Mouse (Mus musculus) urinary bladder, postnatal 4 days (tissue): ENCODE data around the gene Snai3.
A peak's percentile ranks its signal among the peaks of the same experiment; 100 is the strongest.

ENCODE experiments used
- DNase-seq, 2 experiments: peaks; one replicate each; pipeline ENCODE4 v3.0.0; 2021 to 2022; ENCODE audit warnings: low spot score in 2 of 2

Gene Snai3

DNA sequence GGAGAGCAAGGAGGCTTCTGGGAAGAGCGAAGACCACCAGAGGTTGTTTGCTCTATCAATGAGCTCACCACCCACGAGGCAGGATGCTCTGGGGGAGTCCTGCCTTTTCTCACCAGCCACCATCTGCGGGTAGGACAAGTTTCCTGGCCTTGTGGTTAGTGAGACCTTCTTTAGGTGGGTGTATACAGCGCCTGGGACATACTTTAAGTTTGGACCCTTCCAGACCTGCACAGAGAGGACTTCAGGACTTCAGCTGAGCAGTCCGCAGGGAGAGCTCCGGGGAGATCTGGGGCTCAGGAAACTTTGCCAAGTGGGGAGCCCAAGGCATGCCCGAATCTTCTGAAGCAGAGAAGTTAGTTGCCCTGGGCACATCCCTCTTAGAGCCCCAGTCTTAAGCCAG lies 543 bp downstream of the Snai3 start:
- no peak for DNase-seq

GRCm38 (mm10) chr8:122459218-122459900 lies 1.2 kb downstream of the Snai3 start:
- no peak for DNase-seq

DNA sequence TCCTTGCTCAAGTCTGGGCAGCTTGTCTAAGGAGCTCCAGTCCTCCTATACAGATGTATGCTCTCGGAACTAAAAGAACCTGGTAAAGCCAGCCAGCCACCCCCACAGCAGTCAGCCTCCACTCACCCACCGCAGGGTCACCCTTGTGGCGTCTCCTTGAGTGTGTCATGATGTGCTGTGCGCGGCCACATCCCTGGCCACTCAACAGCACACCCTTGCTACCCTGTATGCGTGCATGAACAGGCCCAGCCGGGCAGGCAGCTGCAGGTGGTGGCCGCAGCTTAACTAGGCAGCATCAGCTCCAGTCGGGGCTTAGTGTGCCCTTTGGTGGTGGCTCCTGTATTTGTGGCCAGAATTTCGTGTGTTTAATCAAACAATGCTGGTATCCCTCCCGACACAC lies 3.4 kb downstream of the Snai3 start:
- DNase-seq = no peak

DNA sequence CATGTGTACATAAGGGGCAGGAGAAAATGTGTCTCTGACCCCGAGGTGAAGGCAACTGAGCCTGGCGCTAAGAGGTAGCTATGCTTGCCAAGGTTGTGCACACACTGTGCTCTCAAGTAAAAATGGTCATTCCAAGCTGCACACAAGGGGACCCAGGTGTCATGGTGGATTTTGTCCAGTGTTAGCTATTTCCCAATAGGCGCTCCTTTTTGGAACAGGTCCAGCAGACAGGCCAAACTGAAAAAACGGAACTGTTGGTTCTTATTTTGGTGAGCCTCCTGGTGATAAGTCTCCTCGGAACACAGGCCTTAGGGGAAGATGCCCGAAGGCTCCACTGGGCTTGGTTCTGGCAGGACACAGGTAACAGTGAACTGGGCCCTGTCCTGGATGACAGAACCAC lies 6.1 kb downstream of the Snai3 start:
- no peak for DNase-seq

- no peak for DNase-seq
Measured at GRCm38 (mm10) chr8:122452154-122452553, 8.4 kb downstream of the Snai3 start.

- DNase-seq = no peak
Measured at GRCm38 (mm10) chr8:122451161-122451703, 9.3 kb downstream of the Snai3 start.

- DNase-seq = no peak
Measured at GRCm38 (mm10) chr8:122445203-122445602, 15.3 kb downstream of the Snai3 start.

DNA sequence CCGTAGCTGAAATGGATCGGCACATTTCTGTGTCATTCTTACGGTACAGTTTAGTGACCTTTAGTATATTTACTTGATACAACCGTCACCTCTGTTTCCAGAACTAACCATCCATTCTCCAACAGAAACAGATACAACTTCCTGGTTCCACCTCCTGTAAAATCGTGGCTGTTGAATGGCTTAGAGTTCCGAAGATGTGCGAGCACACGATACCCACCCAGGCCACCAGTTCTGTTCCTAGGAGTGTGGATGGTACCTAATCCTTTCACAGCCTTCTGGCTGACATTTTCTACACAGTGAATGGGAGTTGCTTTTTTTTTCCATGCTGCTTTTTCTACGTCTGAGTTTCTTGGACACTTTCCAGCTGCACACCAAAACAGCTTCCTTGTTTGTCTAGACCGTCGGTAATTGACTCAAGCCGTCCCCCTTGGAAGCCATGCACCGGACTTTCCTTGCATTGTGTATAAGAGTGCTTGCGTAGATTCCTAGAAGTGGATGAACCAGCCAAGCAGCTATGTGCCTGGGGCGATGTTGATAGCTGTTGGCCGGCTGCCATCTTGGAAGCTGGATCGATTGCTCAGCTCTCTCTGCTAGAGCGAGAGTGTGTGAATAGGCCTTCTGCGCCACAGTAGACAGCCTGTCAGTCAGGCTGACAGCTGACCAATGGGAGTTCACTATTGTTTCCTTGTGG lies 16.3 kb downstream of the Snai3 start:
- peak; percentile 74 to 87 for DNase-seq

DNA sequence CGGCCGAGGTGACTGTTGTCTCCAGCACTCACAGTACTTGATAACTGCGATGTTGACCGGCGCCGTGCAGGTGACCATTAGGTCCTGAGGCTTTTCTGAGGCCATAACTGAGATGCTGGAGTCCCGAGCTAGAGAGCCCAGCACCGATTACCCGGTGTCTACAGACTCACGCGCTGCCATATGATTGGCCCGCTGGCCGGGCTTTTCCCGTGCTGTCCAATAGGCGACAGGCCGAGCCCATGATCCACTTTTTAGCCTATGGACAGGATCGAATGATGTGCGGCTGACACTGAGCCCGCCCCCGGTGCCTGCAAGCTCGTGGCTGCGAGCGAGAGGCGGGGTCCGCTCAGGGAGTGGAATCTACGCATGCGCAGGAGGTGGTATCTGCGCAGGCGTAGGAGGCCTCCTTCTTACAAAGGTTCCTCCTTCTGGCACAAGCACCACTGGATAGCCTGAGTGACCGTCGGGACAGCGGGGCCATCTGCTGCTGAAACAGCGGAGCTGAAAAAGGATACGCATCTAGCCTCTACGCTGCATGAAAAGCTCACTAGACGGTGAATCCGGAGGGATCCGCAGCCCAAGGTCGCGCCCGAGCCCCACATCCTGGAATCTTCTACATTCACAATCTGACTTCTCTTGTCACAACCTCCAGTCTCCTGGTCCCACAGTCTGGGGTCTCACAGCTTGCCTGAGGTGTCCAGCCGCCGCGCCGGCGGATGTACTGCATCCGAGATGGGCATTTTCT lies 17.1 kb downstream of the Snai3 start, which contains the start of gene Mvd:
Mvd (minus strand) TSS at position 161 of the 745 bp plus-strand sequence.
- DNase-seq = peak; percentile 98 to 100

GRCm38 (mm10) chr8:122442781-122443180 lies 17.8 kb downstream of the Snai3 start:
- DNase-seq = no peak

DNA sequence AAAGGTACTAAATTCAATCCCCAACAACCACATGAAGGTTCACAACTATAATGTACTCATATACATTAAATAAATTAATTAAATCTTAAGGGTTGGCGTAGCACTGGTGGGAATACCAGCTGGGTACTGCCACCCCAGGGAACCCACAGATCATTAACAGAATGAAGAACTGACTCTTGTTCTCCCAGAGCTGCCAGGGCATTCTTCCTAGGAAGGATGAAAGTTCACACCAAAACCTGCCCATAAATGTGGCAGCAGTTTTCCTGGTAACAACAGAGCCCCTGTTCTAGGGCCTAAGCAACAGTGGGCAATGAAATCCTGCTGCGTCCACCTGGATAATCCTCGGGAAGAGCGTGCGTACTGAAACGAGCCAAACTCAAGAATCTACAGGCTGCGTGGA lies 18.2 kb downstream of the Snai3 start:
- no peak for DNase-seq

GRCm38 (mm10) chr8:122441326-122441725 lies 19.2 kb downstream of the Snai3 start:
- DNase-seq = no peak

DNA sequence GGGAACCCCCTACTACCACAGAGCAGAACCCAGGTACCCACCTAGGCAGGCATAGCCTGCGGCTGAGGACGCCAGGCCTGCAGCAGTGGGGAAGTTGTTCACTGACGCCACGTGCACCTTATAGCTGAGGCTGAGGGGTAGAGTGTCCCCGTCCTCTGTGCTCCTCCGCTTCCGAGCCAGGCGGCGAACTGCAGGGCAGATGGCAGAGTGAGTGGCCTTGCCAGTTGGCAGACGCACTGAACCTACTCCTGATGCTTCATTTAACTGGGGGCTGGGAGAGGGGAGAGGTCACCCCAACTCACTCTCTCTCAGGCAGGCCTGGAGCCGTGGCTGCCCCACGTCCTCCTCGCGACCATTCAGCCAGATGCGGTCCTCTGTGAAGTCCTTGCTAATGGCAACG lies 21.2 kb downstream of the Snai3 start:
- DNase-seq = no peak

DNA sequence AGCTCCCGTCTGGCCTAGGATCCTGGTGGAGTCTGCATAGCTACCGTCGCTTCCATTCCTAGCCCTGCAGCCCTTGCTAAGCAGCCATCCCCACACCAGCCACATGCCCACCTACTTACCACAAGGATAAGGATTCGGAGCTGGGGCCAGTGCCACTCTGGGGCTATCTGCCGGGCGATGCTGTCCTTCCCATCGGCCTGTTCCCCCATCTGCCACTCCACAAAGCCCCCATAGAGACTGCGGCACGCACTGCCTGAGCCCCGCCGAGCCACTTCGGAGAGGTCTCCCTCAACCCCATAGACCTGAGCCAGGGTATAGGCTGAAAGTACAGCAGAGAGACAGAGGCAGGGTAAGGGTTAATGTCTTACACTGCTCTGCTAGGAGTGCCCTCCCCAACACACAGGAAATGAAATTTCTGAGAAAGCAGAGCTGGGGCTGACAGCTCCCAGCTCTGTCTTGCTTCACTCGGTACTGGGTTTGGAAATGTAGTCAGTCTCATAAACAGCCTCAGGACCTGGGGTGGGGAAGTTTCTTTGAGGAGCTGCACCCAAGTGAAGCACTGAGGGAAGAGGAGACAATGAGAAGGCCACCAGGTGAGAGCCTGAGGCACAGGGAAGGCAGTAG lies 22.7 kb downstream of the Snai3 start:
- no peak for DNase-seq

DNA sequence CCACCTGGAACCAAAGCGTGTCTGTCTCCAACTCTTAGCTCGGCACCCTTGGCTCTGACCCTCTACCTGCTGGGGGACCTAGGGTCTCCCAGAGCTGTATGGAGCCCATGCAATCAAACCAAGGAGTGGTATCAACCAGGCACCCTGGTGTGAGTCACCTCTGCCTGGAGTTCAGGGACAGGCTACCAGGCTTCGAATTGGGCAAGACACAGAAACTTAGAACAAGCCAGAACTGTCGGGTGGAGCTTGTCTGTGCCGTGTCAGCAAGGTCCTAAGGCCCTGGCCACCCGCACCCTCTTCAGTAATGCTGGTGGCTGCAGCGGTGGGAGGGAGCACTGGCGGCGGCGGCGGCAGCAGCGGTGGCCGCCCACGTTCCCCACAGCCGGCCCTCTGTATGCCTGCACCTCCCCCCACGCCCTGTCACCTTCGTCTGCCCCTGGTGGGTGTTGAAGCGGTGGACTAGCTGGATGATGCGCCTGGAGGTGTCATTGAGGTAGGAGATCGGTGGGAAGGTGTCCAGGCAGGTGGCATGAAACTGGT lies 23.9 kb downstream of the Snai3 start:
- no peak for DNase-seq

GRCm38 (mm10) chr8:122436146-122436545 lies 24.4 kb downstream of the Snai3 start:
- no peak for DNase-seq

DNA sequence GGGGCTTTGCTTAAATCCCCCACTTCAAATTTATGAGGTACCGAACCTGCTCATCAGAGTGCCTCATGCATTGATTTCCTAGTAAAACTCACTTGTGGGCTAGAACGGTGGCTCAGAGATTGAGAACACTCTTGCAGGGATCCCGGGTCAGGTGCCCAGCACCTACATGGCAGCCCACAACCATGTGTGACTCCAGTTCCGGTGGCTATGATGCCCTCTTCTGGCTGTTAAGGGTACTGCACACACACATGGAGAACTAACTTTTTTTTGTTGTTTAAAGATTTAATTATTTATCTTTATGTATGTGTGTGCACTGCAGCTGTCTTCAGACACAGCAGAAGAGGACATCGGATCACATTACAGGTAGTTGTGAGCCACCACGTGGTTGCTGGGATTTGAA lies 25.2 kb downstream of the Snai3 start:
- no peak for DNase-seq

GRCm38 (mm10) chr8:122433269-122433905 lies 27.1 kb downstream of the Snai3 start:
- DNase-seq = no peak

GRCm38 (mm10) chr8:122432443-122433268 lies 27.9 kb downstream of the Snai3 start, which contains the start of gene Cyba:
Cyba (minus strand) TSS chr8:122432930.
- peak; percentile 74 to 79 for DNase-seq
